Mouse (Mus musculus): ENCODE data around the gene Nmnat3. TPM values are rescaled to one million over a fixed set of nuclear protein-coding genes. Genes with fewer than 3 reads are reported as not detected.

The Nmnat3 gene
- polyA plus RNA-seq, 1 experiment = 7.1 TPM

DNA sequence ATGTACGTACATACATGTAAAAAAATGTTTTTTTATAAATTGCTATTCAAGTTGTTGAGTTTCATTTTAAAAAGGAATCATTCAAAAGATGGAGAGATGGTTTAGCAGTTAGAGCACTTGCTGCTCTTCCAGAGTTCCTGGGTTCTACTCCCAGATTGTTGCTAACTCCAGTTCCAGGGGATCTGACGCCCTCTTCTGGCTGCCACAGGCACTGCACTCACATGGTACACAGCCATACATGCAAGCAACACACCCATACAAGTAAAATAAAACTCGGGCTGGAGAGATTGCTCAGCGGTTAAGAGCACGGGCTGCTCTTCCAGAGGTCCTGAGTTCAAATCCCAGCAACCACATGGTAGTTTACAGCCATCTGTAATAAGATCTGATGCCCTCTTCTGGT, 86.1 kb downstream of the Nmnat3 start:
- no peaks in the 10 kb centered on the region for H3K36me3 ChIP-seq (ENCODE audit: control insufficient read depth, insufficient read depth, low read length)
- H3K27ac ChIP-seq (ENCODE audit: insufficient read depth, low read length) = no peak overlapping the region
- H3K27me3 ChIP-seq (ENCODE audit: control insufficient read depth, insufficient read depth, low read length) = no peaks in the 10 kb centered on the region
- 92% methylated on average over 5 of the region's 5 CpGs for WGBS
- no peak for TF ChIP-seq CTCF (IDR thresholded peaks at IDR 0.05; ENCODE audit: extremely low read depth, insufficient read depth, insufficient read length, insufficient replicate concordance)
- TF ChIP-seq POLR2A (IDR thresholded peaks at IDR 0.05; ENCODE audit: low read depth, low read length) = no peak
- H3K4me1 ChIP-seq (ENCODE audit: control insufficient read depth, insufficient read depth, insufficient read length) = no peaks in the 10 kb centered on the region
- no peak overlapping the region for H3K4me3 ChIP-seq (ENCODE audit: extremely low read depth, insufficient read depth, insufficient read length)
- no peak for DNase-seq (ENCODE audit: low read depth in 1 of 2, low spot score in 2 of 2)

DNA sequence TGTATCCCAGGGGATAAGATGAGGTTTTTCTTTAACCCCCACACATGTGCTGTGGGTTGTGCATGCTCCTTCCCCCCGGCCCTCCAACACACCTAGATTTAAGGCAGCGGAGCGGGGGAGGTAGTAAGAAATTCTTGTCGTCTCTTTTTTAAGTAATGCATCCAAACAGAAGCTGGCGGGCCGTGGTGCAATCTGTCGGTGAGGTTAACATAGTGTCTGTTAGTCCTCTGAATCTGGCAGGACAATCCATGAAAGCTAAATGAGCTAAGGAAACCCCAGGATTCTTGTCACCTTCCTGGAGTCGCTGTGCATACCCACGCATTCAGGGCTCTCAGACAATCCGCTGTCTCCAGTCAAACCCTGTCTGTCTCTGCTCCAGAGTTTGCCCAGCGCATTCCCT, 87.7 kb downstream of the Nmnat3 start:
- no peak overlapping the region for H3K27ac ChIP-seq (ENCODE audit: insufficient read depth, low read length)
- no peak overlapping the region for H3K4me3 ChIP-seq (ENCODE audit: extremely low read depth, insufficient read depth, insufficient read length)
- no peak for DNase-seq (ENCODE audit: low read depth in 1 of 2, low spot score in 2 of 2)
- TF ChIP-seq POLR2A (IDR thresholded peaks at IDR 0.05; ENCODE audit: low read depth, low read length) = no peak
- TF ChIP-seq CTCF (IDR thresholded peaks at IDR 0.05; ENCODE audit: extremely low read depth, insufficient read depth, insufficient read length, insufficient replicate concordance) = no peak
- H3K4me1 ChIP-seq (ENCODE audit: control insufficient read depth, insufficient read depth, insufficient read length) = no peaks in the 10 kb centered on the region
- H3K36me3 ChIP-seq (ENCODE audit: control insufficient read depth, insufficient read depth, low read length) = no peaks in the 10 kb centered on the region
- H3K27me3 ChIP-seq (ENCODE audit: control insufficient read depth, insufficient read depth, low read length) = no peaks in the 10 kb centered on the region
- 93% methylated on average over 11 of the region's 11 CpGs for whole genome bisulfite sequencing

DNA sequence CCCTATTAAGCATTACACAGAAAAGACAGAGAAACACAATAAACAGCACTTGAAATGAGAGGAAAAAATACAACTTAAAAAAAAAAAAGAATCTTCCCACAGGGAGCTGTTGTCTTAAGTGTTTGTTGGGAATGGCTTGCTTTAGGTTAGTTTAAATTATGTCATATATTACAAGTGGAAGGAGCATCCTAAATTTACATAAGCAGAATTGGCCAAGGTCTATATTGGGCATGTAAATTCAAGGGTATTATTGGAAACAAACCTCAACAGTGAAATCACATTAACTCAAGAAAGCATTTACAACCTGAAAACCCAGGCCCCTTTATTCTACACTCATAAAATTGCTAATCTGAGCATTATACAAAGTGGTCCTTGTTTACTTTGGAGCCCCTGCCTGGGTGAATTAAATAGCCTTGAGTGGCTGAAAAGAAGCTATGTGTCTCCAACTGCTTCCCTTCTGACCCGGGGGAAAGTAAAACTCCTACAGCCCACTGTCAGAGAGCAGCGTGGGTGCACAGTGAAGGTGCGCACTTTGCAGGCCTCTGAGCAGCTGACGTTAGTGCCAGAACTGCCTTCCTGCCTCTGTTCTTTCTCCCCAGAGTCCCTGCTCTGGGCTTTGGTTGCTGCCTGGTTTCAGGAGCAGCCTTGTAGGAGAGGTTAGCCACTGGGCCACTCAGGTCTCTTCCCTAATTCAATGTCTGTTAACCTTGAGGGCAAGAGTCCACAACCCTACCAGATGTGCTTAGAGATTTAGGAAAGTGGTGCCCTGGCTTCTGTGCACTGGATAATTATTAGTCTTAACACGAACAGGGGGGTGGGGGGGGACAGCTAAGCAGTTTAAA, 88.3 kb downstream of the Nmnat3 start:
- Histone ChIP-seq H3K27ac (ENCODE audit: insufficient read depth, low read length) (no peak overlapping the region), H3K4me1 (ENCODE audit: control insufficient read depth, insufficient read depth, insufficient read length) (no peaks in the 10 kb centered on the region), H3K4me3 (ENCODE audit: extremely low read depth, insufficient read depth, insufficient read length) (no peak overlapping the region), H3K27me3 (ENCODE audit: control insufficient read depth, insufficient read depth, low read length) (no peaks in the 10 kb centered on the region), H3K36me3 (ENCODE audit: control insufficient read depth, insufficient read depth, low read length) (no peaks in the 10 kb centered on the region)
- DNase-seq (ENCODE audit: low read depth in 1 of 2, low spot score in 2 of 2) = no peak
- TF ChIP-seq CTCF (IDR thresholded peaks at IDR 0.05; ENCODE audit: extremely low read depth, insufficient read depth, insufficient read length, insufficient replicate concordance) (no peak), POLR2A (IDR thresholded peaks at IDR 0.05; ENCODE audit: low read depth, low read length) (no peak)
- WGBS = 82% methylated on average over 5 of the region's 5 CpGs

DNA sequence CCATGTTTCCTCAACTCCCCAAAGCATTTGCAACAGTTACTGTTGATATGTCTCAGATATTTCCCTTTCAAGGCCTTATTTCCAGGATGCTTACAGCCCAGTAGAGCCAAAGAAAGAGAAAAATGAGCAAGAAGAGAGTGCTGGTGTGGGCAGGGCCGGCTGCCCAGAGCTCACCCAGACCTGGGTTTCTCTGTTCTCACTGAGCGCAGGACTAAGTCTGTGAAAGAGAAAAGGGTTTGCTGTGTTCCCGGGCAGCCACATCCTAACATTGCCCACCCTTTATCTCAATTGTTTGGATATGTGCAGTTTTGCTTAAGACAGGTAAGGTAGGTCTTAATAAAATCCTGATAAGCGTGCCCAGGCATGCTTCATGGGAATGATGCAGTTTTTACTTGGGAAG, 92.5 kb downstream of the Nmnat3 start:
- no peaks in the 10 kb centered on the region for H3K4me1 ChIP-seq (ENCODE audit: control insufficient read depth, insufficient read depth, insufficient read length)
- TF ChIP-seq CTCF (IDR thresholded peaks at IDR 0.05; ENCODE audit: extremely low read depth, insufficient read depth, insufficient read length, insufficient replicate concordance) = no peak
- TF ChIP-seq POLR2A (IDR thresholded peaks at IDR 0.05; ENCODE audit: low read depth, low read length) = no peak
- no peak overlapping the region for H3K27ac ChIP-seq (ENCODE audit: insufficient read depth, low read length)
- no peaks in the 10 kb centered on the region for H3K36me3 ChIP-seq (ENCODE audit: control insufficient read depth, insufficient read depth, low read length)
- WGBS = 90% methylated on average over 4 of the region's 4 CpGs
- H3K4me3 ChIP-seq (ENCODE audit: extremely low read depth, insufficient read depth, insufficient read length) = no peak overlapping the region
- DNase-seq (ENCODE audit: low read depth in 1 of 2, low spot score in 2 of 2) = no peak
- H3K27me3 ChIP-seq (ENCODE audit: control insufficient read depth, insufficient read depth, low read length) = no peaks in the 10 kb centered on the region

DNA sequence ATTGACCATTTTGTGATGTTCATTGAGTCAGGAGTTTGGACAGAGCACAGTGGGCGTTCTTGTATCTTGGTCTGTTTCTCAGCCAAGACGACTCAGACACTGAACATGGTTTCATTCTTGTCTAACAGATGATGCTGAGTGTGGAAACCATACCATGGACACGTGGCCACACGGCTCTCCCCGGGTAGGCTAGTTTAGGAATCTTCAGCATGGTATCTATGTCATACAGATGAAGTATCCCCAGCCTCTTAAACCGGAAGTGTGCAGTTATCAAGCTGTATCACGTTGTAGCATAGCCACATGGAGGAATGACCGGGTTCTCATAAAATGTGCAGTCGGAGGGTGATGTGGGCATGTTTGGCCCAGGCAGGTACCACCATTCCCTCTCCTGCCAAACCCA, 93.4 kb downstream of the Nmnat3 start:
- TF ChIP-seq CTCF (IDR thresholded peaks at IDR 0.05; ENCODE audit: extremely low read depth, insufficient read depth, insufficient read length, insufficient replicate concordance) = no peak
- TF ChIP-seq POLR2A (IDR thresholded peaks at IDR 0.05; ENCODE audit: low read depth, low read length) = no peak
- DNase-seq (ENCODE audit: low read depth in 1 of 2, low spot score in 2 of 2) = no peak
- Histone ChIP-seq H3K36me3 (ENCODE audit: control insufficient read depth, insufficient read depth, low read length) (no peaks in the 10 kb centered on the region), H3K4me3 (ENCODE audit: extremely low read depth, insufficient read depth, insufficient read length) (no peak overlapping the region), H3K27me3 (ENCODE audit: control insufficient read depth, insufficient read depth, low read length) (no peaks in the 10 kb centered on the region), H3K4me1 (ENCODE audit: control insufficient read depth, insufficient read depth, insufficient read length) (no peaks in the 10 kb centered on the region), H3K27ac (ENCODE audit: insufficient read depth, low read length) (no peak overlapping the region)
- WGBS = 90% methylated on average over 9 of the region's 9 CpGs

GRCm38 (mm10) chr9:98387741-98388632, 100.8 kb downstream of the Nmnat3 start:
- H3K4me3 ChIP-seq (ENCODE audit: extremely low read depth, insufficient read depth, insufficient read length) = no peak overlapping the region
- TF ChIP-seq CTCF (IDR thresholded peaks at IDR 0.05; ENCODE audit: extremely low read depth, insufficient read depth, insufficient read length, insufficient replicate concordance) (no peak), POLR2A (IDR thresholded peaks at IDR 0.05; ENCODE audit: low read depth, low read length) (no peak)
- DNase-seq (ENCODE audit: low read depth in 1 of 2, low spot score in 2 of 2) = no peak
- H3K27me3 ChIP-seq (ENCODE audit: control insufficient read depth, insufficient read depth, low read length) = no peaks in the 10 kb centered on the region
- no peak overlapping the region for H3K27ac ChIP-seq (ENCODE audit: insufficient read depth, low read length)
- no peaks in the 10 kb centered on the region for H3K36me3 ChIP-seq (ENCODE audit: control insufficient read depth, insufficient read depth, low read length)
- 86% methylated on average over 10 of the region's 10 CpGs for WGBS
- H3K4me1 ChIP-seq (ENCODE audit: control insufficient read depth, insufficient read depth, insufficient read length) = no peaks in the 10 kb centered on the region

Data from spleen, adult 2 months (tissue).